In genomic region chr11:78114676-78115366, GRCm38 (mm10) we compare ENCODE assay signal across 7 mouse cellular contexts. TPM values are rescaled to one million over a fixed set of nuclear protein-coding genes. Genes with fewer than 3 reads are reported as not detected.
A peak's percentile ranks its signal among the peaks of the same experiment; 100 is the strongest.
DNase-seq lines count a peak whose midpoint lies in the region; ATAC-seq and TF ChIP-seq lines count a peak whose summit lies in the region.

No protein-coding gene starts in this region.

- WGBS in forebrain, embryonic 11.5 days: 13% methylated on average over 19 of the region's 19 CpGs
- 10% methylated on average over 19 of the region's 19 CpGs for WGBS in liver, embryonic 13.5 days (ENCODE audit: insufficient replicate concordance)
- 6% methylated on average over 19 of the region's 19 CpGs for WGBS in stomach, postnatal 0 days

- H3K9ac ChIP-seq in forebrain, embryonic 11.5 days (ENCODE audit: low read length): peak overlapping the region; percentile 89
- peak overlapping the region; percentile 79 for H3K9ac ChIP-seq in liver, embryonic 13.5 days
- peak overlapping the region; percentile 68 for H3K9ac ChIP-seq in stomach, postnatal 0 days (ENCODE audit: low read length)

- no peak for TF ChIP-seq POLR2A in testis, adult 2 months (IDR thresholded peaks at IDR 0.05; ENCODE audit: control insufficient read depth, low read depth, low read length)

- no peaks in the 10 kb centered on the region for H3K27me3 ChIP-seq in testis, adult 2 months (ENCODE audit: control insufficient read depth, insufficient read depth, low read length)
- no peaks in the 10 kb centered on the region for H3K27me3 ChIP-seq in forebrain, embryonic 11.5 days (ENCODE audit: control insufficient read depth, insufficient read depth, low read length)
- no peaks in the 10 kb centered on the region for H3K27me3 ChIP-seq in liver, embryonic 13.5 days
- no peaks in the 10 kb centered on the region for H3K27me3 ChIP-seq in stomach, postnatal 0 days (ENCODE audit: control insufficient read depth, insufficient read depth, low read length)

- no peak for ATAC-seq in forebrain, embryonic 11.5 days (replicated peaks; ENCODE audit: low FRiP score)
- ATAC-seq in liver, embryonic 13.5 days (ENCODE audit: low read depth): no peak
- ATAC-seq in stomach, postnatal 0 days (ENCODE audit: low FRiP score, low TSS enrichment): no peak

- intact Hi-C loops in left cerebral cortex, postnatal 25 days (cut with DNase I): loop anchor here (2.0 kb wide), 1 partner anchor 20 kb away; the partner anchor contains the start of gene Fam222b

- H3K27ac ChIP-seq in testis, adult 2 months (ENCODE audit: control insufficient read depth, insufficient read depth, low read depth, low read length): peak overlapping the region; percentile 36; the same call in 1 of the 2 replicates
- peak overlapping the region; percentile 81 for H3K27ac ChIP-seq in forebrain, embryonic 11.5 days (ENCODE audit: low read depth, low read length)
- H3K27ac ChIP-seq in liver, embryonic 13.5 days: peak overlapping the region; percentile 81
- 0 out of 2 replicates have a peak overlapping the region, but pooled peaks have one; percentile 59 for H3K27ac ChIP-seq in stomach, postnatal 0 days (replicated peaks)

- peaks cover 3% of the 10 kb centered on the region for H3K4me1 ChIP-seq in testis, adult 2 months (ENCODE audit: control insufficient read depth, insufficient read depth, low read length)
- peaks cover 13% of the 10 kb centered on the region; the same call in 1 of the 2 replicates for H3K4me1 ChIP-seq in forebrain, embryonic 11.5 days (replicated peaks; ENCODE audit: control insufficient read depth, insufficient read depth, low read length)
- peaks cover 64% of the 10 kb centered on the region for H3K4me1 ChIP-seq in liver, embryonic 13.5 days (replicated peaks)
- no peaks in the 10 kb centered on the region for H3K4me1 ChIP-seq in stomach, postnatal 0 days (replicated peaks; ENCODE audit: control insufficient read depth, insufficient read depth)

- H3K36me3 ChIP-seq in testis, adult 2 months (ENCODE audit: control insufficient read depth, insufficient read depth, low read length): no peaks in the 10 kb centered on the region
- no peaks in the 10 kb centered on the region for H3K36me3 ChIP-seq in forebrain, embryonic 11.5 days (ENCODE audit: control insufficient read depth, insufficient read depth, low read length)
- H3K36me3 ChIP-seq in liver, embryonic 13.5 days: no peaks in the 10 kb centered on the region
- no peaks in the 10 kb centered on the region for H3K36me3 ChIP-seq in stomach, postnatal 0 days (ENCODE audit: control insufficient read depth, insufficient read depth, low read length)

- H3K4me2 ChIP-seq in forebrain, embryonic 11.5 days (ENCODE audit: low read depth, low read length, severe bottlenecking): peak overlapping the region; percentile 73
- H3K4me2 ChIP-seq in liver, embryonic 13.5 days: peak overlapping the region; percentile 73
- peak overlapping the region; percentile 77 for H3K4me2 ChIP-seq in stomach, postnatal 0 days (replicated peaks; ENCODE audit: low read depth)

- TF ChIP-seq CTCF in testis, adult 2 months (IDR thresholded peaks at IDR 0.05; ENCODE audit: control insufficient read depth, insufficient read depth, insufficient replicate concordance, low read depth, low read length): no peak
- TF ChIP-seq CTCF in stomach, postnatal 0 days (IDR thresholded peaks at IDR 0.05; ENCODE audit: low read depth): no peak

- DNase-seq in testis, postnatal 10 days (ENCODE audit: low spot score): no peak
- no peak for DNase-seq in forebrain, embryonic 11.5 days (ENCODE audit: low spot score)
- no peak for DNase-seq in liver, embryonic 13.5 days
- DNase-seq in stomach, postnatal 0 days (ENCODE audit: low spot score): no peak
- DNase-seq in spleen, postnatal 36 days (ENCODE audit: low spot score in 2 of 2): no peak
- DNase-seq in left cerebral cortex, postnatal 25 days (ENCODE audit: low spot score in 2 of 2): no peak

- H3K9me3 ChIP-seq in forebrain, embryonic 11.5 days (ENCODE audit: control insufficient read depth, low read length): no peaks in the 10 kb centered on the region
- H3K9me3 ChIP-seq in liver, embryonic 13.5 days (replicated peaks): no peaks in the 10 kb centered on the region
- no peaks in the 10 kb centered on the region for H3K9me3 ChIP-seq in stomach, postnatal 0 days (ENCODE audit: control insufficient read depth, low read length)

- H3K4me3 ChIP-seq in testis, adult 2 months (ENCODE audit: control insufficient read depth, low read depth, low read length): peak overlapping the region; percentile 81
- H3K4me3 ChIP-seq in forebrain, embryonic 11.5 days (ENCODE audit: low read depth, low read length): peak overlapping the region; percentile 62
- H3K4me3 ChIP-seq in liver, embryonic 13.5 days (replicated peaks): peak overlapping the region; percentile 77
- peak overlapping the region; percentile 72 for H3K4me3 ChIP-seq in stomach, postnatal 0 days (ENCODE audit: low read depth, low read length)

- no peak for TF ChIP-seq EP300 in stomach, postnatal 0 days (optimal IDR thresholded peaks at IDR 0.05)

RNA-seq across cellular contexts. Expression of gene Fam222b, which starts 20.4 kb away (rescaled TPM):
- polyA plus RNA-seq in testis, adult 2 months (2012; rRNA removed): 11.5 and 11.7 TPM in 2 replicates
- 31.3 and 34.4 TPM in 2 replicates for polyA plus RNA-seq in forebrain, embryonic 11.5 days (2014; fragmentation: Nextera tagmentation; extraction: Ambion mirVana)
- polyA plus RNA-seq in liver, embryonic 13.5 days (2015; fragmentation: Nextera tagmentation; extraction: Ambion mirVana): 3.7 and 5.5 TPM in 2 replicates
- polyA plus RNA-seq in stomach, postnatal 0 days (2015; fragmentation: Nextera tagmentation; extraction: Ambion mirVana): 5.1 and 5.6 TPM in 2 replicates
- 10 to 100 TPM; 28.2 to 29.6 TPM for total RNA-seq in left cerebral cortex, postnatal 25 days (2021)

RNA-seq across cellular contexts. Expression of gene Eral1, which starts 34.6 kb away (rescaled TPM):
- 17.4 and 18.2 TPM in 2 replicates for polyA plus RNA-seq in testis, adult 2 months (2012; rRNA removed)
- 39.4 and 41.8 TPM in 2 replicates for polyA plus RNA-seq in forebrain, embryonic 11.5 days (2014; fragmentation: Nextera tagmentation; extraction: Ambion mirVana)
- 19.1 and 20.2 TPM in 2 replicates for polyA plus RNA-seq in liver, embryonic 13.5 days (2015; fragmentation: Nextera tagmentation; extraction: Ambion mirVana)
- polyA plus RNA-seq in stomach, postnatal 0 days (2015; fragmentation: Nextera tagmentation; extraction: Ambion mirVana): 12.8 and 15.0 TPM in 2 replicates
- total RNA-seq in left cerebral cortex, postnatal 25 days (2021): 10 to 100 TPM; 18.7 to 20.3 TPM

RNA-seq across cellular contexts. Expression of gene Traf4, which starts 50.6 kb away (rescaled TPM):
- polyA plus RNA-seq in testis, adult 2 months (2012; rRNA removed): 9.5 and 12.5 TPM in 2 replicates
- 77.7 and 79.6 TPM in 2 replicates for polyA plus RNA-seq in forebrain, embryonic 11.5 days (2014; fragmentation: Nextera tagmentation; extraction: Ambion mirVana)
- polyA plus RNA-seq in liver, embryonic 13.5 days (2015; fragmentation: Nextera tagmentation; extraction: Ambion mirVana): 28.0 and 34.6 TPM in 2 replicates
- polyA plus RNA-seq in stomach, postnatal 0 days (2015; fragmentation: Nextera tagmentation; extraction: Ambion mirVana): 22.4 and 26.9 TPM in 2 replicates
- 10 to 100 TPM; 11.3 to 12.5 TPM for total RNA-seq in left cerebral cortex, postnatal 25 days (2021)
